Mouse (Mus musculus) G1E (cell line): ENCODE measurements around the gene Cdh18.

Source experiments
- CTCF ChIP-seq: IDR thresholded peaks from 2 replicates; pipeline ENCODE4 v1.5.1; 2012; ENCODE audit warnings: low read depth, low read length, inconsistent platforms, mixed read lengths
- GATA1 ChIP-seq: IDR thresholded peaks from 2 replicates; pipeline ENCODE4 v1.6.1; 2012; ENCODE audit warnings: borderline replicate concordance, low read length, inconsistent platforms, mixed read lengths
- GATA2 ChIP-seq: IDR thresholded peaks from 2 replicates; pipeline ENCODE4 v1.6.1; 2012; ENCODE audit warnings: low read depth, low read length, inconsistent platforms, borderline replicate concordance
- TAL1 ChIP-seq: conservative IDR thresholded peaks from 2 replicates; pipeline ENCODE4 v1.6.1; 2012; ENCODE audit warnings: low read depth, low read length, inconsistent platforms, mixed read lengths

DNA sequence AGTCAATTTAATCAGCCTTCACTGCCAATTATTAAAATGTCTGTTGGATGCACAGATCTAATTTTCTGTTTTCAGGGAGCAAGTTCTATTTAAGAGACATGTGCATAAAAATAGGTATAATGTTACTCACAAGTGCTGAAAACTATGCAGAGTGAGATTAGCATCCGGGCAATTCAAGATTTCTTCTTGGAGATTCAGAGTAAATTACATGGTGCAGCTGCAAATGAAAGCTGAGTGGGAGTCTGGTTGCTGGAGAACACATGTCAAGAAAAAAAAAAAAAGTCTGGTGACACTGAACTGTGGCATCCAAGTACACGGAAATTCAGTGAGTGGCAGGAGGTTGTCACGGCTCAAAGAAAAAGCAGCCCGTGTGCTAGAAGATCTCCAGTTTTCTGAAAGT is 348.9 kb downstream of the Cdh18 start:
- TF ChIP-seq CTCF (no peak), TAL1 (no peak), GATA1 (no peak), GATA2 (no peak)
